Mouse (Mus musculus) lung, postnatal 14 days (tissue): ENCODE data around the gene Alg1.
"Not testable (repeated sequence)": the region's sequence is repeated elsewhere in the genome, so short reads cannot be mapped to it uniquely, and the experiment has no call there.

Experiments used
- DNase-seq: peaks from one replicate; pipeline ENCODE4 v3.0.0; 2021

The Alg1 gene

DNA sequence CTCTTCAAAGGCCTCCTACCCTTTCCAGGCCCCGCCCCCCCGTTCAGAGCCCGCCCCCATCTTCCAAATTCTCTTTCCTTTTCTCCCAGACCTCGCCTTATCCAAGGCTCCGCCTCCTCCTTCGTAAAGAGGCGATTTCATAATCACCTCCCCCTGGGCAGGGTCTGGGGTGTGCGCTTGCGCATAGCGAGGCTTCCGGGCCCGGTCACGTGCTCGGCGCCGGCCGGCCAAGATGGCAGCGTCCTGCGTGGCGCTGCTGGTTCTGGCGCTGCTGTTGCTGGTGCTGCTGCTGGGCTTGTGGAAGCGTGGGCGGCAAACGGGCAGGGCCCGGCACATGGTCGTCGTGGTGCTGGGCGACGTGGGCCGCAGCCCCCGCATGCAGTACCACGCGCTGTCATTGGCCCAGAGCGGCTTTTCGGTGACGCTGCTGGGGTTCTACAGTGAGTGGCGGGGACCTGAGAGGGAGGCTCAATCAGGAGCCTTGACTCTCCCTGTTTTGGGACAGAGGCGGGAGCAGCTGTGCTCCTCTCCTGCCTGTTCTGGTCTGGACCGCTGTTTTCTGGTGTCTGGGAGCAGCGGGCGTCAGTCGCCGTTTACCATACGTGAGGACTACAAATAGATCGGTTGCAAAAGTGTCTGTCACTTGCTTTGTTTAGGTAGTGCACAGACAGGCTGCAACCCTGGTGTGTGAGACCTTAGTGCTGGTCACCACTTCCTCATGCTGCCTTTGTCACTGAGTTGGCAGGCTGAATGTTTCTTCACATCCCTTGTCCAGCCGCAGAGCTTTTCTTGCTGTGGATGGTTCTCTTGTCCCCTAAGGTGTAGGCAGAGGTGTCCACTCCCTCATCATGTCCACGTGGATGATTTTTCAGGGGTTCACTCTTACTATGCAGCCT is at the start of gene Alg1:
Gene Alg1 (plus strand): TSS at position 204 of the 896 bp plus-strand sequence.
- peak; percentile 95 for DNase-seq

DNA sequence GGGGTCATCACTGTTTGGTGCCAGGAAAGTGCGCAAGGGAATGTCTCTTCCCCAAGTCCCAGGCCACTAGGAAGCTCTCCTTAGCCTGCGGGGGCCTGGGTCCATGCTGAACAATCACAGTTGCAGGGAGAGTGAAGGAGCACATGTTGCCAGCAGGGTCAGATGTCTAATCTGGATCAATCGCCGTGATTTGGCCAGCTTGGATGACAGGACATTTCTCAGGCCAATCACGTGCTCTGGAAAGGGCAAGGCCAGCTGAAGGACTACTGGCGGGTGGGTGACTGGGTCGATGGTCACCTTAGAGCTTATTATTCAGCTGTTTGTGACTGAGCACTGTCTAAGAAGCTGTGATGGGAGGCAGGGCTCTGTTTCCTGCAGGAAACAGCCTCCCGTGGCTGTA is 49.3 kb upstream of the Alg1 start:
- no peak for DNase-seq

DNA sequence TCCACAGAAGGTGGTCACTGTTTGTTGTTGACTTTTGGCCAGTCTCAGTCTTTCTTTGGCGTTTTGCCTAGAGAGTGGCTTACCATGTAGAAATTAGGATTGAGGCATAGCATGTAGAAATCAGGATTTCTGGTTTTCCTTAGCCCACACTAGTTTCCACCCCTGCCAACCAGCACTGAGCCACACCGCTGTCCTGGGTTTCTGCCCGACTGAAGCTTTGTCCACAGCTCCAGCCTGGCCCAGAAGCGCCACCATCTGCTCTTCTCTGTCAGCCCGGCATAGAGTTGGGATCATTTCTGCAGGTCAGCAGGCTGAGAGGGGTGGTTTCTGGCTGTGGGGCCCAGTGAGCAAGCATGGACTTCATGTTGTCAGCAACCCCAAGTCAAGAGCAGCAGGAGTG is 48.5 kb upstream of the Alg1 start:
- no peak for DNase-seq

- DNase-seq: no peak
Observed at GRCm38 (mm10) chr16:5185691-5186090, 47.7 kb upstream of the Alg1 start.

GRCm38 (mm10) chr16:5186234-5186633 is 47.2 kb upstream of the Alg1 start:
- DNase-seq: no peak

DNA sequence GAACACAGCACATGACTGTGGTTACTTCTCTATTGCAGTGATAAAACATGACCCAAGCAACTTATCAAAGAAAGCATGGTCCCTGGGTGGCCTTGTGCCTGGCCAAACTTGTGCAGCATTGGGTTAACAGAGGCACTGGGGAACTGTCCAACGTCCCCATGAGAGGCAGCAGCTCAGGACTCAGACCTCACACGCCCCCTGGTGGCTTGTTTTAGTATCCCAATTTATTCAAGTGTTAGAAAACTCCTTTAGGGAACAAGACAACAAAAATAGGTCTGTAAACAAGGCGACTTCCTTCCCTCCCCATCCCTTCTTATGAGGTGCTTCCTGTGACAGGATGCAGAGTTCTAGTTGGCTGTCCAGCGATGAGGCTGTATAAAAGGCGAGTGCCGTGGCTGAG is 38.3 kb upstream of the Alg1 start:
- peak; percentile 74 for DNase-seq

- DNase-seq: peak; percentile 65
Observed at GRCm38 (mm10) chr16:5202681-5203080, 30.7 kb upstream of the Alg1 start.

DNA sequence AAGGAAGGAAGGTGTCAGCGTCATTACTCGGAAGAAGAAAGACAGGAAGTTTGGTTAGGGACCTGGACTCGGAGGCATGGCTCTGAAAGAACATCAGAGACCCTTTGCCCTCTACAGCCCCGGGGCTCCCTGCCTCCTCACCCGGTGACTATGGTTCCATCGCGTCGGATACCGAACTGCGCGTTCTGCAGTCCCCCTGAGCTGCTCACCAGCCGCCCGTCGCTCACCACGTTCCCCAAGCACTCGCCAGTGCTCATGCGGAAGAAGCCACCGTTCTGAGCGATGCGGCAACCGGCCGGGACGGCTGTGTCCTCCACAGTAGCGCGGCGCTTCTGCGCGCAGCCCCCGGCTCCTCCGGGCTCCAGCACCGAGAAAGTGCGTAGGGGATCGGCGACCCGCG is 30.2 kb upstream of the Alg1 start:
- peak; percentile 23 for DNase-seq

DNA sequence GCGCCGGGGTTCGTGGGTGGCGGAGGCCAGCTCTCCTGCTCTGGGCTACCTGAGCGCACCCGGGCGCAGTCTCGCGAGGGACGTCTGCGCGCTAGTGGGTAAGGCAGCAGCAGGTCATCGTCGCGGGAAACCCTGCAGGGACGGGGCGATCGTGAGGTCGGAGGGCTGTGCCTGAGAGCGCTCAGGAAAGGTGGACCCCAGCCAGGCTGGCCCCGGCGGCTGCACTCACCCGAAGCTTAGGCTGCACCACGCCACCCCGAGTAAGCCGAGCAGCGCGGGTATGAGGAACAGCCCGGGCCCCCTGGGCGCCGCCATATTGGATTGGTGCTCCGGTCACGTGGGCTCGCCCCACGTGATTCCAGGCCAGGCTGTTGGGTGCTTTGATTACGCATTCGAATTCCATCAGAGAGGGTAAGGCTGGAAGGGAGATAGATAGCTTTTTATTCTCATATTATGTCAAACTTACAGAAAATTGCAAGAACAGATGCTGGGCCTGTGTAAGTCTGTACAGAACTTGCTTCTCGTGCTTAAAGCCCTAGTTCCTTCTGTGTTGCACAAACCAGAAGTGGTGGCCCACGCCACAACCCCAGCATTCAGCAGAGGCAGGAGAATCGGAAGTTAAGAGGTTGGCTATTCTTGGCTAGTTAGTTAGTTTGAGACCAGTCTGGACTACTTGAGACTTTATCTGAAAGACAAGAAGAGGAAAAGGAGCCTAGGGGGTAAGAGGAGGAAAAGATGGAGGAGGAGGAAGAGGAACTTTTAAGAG is 29.6 kb upstream of the Alg1 start, which contains the start of gene Nagpa:
Gene Nagpa (minus strand): TSS at position 345 of the 766 bp plus-strand sequence.
- DNase-seq: peak; percentile 77

- DNase-seq: no peak
Observed at GRCm38 (mm10) chr16:5205431-5205970, 27.9 kb upstream of the Alg1 start.

- DNase-seq: no peak
Observed at GRCm38 (mm10) chr16:5206051-5206450, 27.4 kb upstream of the Alg1 start.

DNA sequence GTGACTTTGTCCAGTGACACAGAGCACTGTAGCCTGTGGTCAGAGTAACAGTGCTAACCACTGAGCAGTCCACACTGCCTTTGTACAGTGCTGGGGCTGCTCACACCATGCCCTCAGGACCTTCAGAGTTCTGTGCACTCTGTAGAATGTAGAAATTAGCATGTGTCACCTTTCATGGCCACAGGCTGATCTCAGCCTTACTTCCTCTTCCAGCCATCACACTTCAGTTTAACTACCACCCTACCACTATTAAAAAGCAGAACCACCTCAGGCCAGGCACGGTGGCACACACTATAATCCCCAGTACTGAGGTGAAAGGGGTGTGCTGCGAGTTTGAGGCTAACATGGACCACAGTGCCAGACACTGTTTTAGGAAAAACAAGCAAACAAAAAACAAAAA is 23.1 kb upstream of the Alg1 start:
- DNase-seq: no peak

DNA sequence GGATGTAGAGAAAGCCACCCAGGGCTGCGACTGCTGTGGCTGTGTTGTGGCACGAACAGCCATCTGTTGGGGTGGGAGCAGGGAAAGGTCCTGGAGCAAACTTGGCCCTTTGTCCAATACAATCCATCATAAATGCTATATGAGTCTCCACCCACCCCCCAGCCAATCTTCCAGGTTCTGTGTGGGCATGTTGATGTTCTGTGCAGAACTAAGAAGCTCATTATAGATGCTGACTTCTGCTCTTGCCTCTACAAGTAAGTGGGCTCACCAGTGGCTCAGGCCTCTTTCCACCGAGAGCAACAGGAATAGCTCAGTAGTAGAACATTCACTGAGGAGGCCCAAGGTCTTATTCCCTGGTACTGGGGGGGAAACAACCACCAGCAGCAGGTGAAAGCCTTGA is 21.3 kb upstream of the Alg1 start:
- no peak for DNase-seq

DNA sequence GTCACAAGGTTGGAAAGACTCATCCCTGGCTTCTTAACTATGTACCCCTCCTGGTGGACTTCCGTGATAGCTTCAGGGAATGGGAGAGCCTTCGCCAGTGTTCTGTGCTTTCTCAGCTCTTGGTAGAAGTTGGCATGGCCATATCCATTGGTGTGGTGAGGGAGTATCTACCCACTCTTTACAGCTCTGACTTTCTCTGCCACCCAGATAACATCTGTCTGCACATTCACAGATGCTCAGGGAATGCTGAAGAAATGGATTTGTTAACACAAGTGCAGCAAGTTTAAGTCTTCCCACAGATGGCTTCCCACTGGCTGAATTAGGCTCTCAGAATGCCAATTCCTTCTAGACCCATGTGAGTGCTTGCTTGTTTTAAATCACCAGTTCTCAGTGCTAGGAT is 19.3 kb upstream of the Alg1 start:
- DNase-seq: no peak

- no peak for DNase-seq
Observed at GRCm38 (mm10) chr16:5216686-5217085, 16.7 kb upstream of the Alg1 start.

- DNase-seq: no peak
Observed at GRCm38 (mm10) chr16:5217341-5218133, 15.9 kb upstream of the Alg1 start.

DNA sequence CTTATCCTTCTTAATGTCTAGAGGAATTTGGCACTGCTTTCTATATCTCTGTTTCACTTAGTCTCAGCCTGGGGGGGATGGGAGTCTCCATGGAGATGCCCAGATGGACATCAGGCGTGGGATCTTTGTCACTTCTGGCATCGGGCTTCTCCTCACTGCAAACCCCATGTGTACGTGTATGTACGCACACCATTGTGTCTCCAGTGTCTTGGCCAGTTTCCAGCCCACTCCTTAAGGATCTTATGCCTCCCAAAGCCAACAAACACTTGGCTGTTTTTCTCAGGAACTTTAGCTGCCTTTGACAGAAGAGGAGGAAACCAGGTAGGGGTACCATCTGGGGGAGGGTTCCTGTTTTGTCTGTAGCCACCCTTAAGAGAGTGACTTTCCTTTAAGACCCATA is 12.0 kb upstream of the Alg1 start:
- peak; percentile 59 for DNase-seq

DNA sequence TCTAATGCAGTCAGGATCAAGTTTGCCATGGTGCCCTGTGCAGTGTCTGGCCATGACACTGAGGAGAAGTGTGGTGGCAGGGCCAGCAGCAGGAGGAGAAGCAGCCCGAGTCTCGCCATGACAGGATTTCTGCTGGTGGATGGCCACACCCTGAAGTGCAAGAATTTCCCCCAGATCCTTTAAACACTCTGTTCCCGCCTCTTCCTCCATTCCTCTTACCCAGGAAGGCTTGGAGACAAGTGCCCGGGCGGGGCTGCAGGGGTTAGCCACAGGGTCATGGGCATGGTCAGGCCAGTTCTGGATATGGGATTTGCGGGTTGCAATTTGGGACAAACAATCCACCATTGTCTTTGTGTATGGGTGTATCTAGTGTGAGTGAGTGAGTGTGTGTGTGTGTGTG is 11.3 kb upstream of the Alg1 start, which contains the start of gene AU021092:
Gene AU021092 (minus strand): TSS at position 160 of the 400 bp plus-strand sequence.
- DNase-seq: peak; percentile 43

GRCm38 (mm10) chr16:5226534-5226933 is 6.9 kb upstream of the Alg1 start:
- peak; percentile 43 for DNase-seq

DNA sequence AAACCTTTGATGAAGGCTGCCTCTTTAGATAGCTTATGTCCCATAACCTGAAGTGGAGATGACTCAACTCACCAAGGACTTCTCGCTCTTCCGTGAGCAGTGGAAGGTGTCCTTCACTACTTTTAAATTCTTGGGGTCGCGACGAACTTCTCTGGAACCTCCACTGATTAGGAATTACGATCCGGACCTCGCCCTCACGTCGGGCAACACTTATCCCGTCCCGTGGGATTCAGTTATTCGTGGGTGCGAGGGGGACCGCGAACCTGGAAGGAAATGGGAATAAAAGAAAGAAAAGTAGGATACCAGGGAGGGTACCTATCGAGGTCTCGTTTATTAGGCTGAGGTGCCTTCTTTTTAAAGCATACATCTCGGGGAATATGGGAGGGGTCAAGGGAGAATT is 5.9 kb upstream of the Alg1 start:
- not testable (repeated sequence) for DNase-seq

- not testable (repeated sequence) for DNase-seq
Observed at GRCm38 (mm10) chr16:5228103-5228502, 5.3 kb upstream of the Alg1 start.

GRCm38 (mm10) chr16:5232982-5233381 is 439 bp upstream of the Alg1 start:
- DNase-seq: no peak

DNA sequence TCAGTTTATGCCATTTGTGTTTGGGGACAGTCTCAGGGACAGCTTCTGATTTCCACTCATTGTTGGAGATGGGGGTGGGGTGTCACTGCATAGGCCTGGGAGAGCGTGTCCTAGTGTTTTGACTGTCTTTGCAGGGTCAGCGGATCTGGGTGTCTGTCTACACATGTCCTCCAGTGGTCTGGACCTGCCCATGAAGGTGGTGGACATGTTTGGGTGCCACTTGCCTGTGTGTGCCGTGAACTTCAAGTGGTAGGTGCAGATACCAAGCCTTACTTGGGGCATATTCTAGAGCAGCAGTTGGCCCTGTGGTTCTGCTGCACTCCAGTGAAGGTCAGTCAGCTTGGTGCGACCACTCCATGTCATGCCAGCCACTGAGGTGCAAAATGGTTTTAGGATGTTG is 8.9 kb downstream of the Alg1 start:
- DNase-seq: no peak
